Mouse (Mus musculus): ENCODE data around the gene Abl2.

- TF ChIP-seq CTCF (IDR thresholded peaks at IDR 0.05; ENCODE audit: borderline replicate concordance, insufficient read depth, low read depth, low read length) (no peak), POLR2A (IDR thresholded peaks at IDR 0.05; ENCODE audit: borderline replicate concordance, insufficient read depth, low read length) (no peak)
These were observed 101.5 kb downstream of the Abl2 start for GRCm38 (mm10) chr1:156659906-156660659.
